Mouse (Mus musculus) erythroid progenitor cell, adult 5-6 weeks (primary cell): ENCODE measurements around the gene Dnm2. TPM values are rescaled to one million over a fixed set of nuclear protein-coding genes. Genes with fewer than 3 reads are reported as not detected.

ENCODE experiments used
- ATAC-seq: replicated peaks from 2 replicates; pipeline ENCODE4 v1.8.0; 2016; ENCODE audit warnings: moderate number of reproducible peaks, mild to moderate bottlenecking, moderate TSS enrichment, inconsistent platforms; ENCODE audit not compliant: poor library complexity, low FRiP score, severe bottlenecking
- total RNA-seq, 2 experiments: library from RNA; stranded (forward) in 1 of 2; stranded (reverse) in 1 of 2; fragments of 150-400 nt in 1 of 2; fragments of 186-747, 209-891 nt in 1 of 2; gene quantifications; 2 replicates each; pipeline versions ENCODE4 v1.2.3 to v1.2.4; 2015 to 2017; ENCODE audit warnings: low replicate concordance in 2 of 2

Gene Dnm2
- 129 and 138 TPM in 2 replicates for total RNA-seq (2015; ENCODE audit: low replicate concordance)
- 181 and 184 TPM in 2 replicates for total RNA-seq (2017; ENCODE audit: low replicate concordance)

GRCm38 (mm10) chr9:21424631-21425555 lies at the start of gene Dnm2:
Gene Dnm2 (plus strand): TSS chr9:21424908.
- ATAC-seq = peak; percentile 93

- 0 out of 2 replicates have a peak, but pooled peaks have one; percentile 8 for ATAC-seq
Measured at GRCm38 (mm10) chr9:21379195-21379594, 45.5 kb upstream of the Dnm2 start.

- no peak for ATAC-seq
Measured at GRCm38 (mm10) chr9:21380868-21381267, 43.8 kb upstream of the Dnm2 start.

DNA sequence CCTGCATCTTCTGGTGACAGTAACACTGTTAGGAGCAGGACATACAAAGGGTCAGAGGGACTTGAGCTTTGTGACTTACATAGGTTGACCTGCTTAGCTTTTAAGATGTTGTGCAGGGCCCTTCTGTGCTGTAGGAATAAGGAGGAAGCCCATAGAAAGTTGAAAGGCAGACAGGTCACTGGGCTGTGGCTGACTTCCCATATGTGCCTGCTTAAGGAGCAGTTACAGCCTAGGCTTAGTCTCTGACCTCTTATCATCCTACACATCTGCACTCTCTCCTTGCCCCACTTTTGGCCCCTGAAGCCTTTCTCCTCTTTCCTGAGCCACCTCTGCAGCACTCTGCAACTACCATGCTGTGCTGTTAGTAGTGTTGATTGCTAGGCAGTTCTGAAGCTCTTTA lies 40.7 kb upstream of the Dnm2 start:
- no peak for ATAC-seq

- no peak for ATAC-seq
Measured at GRCm38 (mm10) chr9:21392646-21393175, 32.0 kb upstream of the Dnm2 start.

DNA sequence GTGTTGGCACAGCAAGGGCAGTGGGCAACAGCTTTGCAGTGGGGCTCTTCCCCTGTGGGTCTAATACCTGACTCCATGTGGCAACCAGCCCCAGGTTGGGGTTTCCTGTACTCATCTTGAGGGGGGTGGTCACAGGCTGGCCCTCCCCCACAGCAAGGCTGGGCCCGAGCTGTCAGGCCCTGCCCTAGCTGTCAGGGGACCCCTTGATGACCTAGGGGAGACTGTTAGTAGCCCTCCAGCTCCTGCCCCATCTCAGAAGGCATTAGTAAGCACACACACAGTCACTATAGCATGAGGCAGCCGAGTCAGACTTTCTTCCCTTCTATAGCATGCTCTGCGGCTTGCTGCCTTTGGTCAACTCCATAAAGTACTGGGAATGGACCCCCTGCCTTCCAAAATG lies 29.0 kb upstream of the Dnm2 start:
- no peak for ATAC-seq

- ATAC-seq = no peak
Measured at GRCm38 (mm10) chr9:21397170-21397569, 27.5 kb upstream of the Dnm2 start.

GRCm38 (mm10) chr9:21401042-21401441 lies 23.7 kb upstream of the Dnm2 start:
- no peak for ATAC-seq

DNA sequence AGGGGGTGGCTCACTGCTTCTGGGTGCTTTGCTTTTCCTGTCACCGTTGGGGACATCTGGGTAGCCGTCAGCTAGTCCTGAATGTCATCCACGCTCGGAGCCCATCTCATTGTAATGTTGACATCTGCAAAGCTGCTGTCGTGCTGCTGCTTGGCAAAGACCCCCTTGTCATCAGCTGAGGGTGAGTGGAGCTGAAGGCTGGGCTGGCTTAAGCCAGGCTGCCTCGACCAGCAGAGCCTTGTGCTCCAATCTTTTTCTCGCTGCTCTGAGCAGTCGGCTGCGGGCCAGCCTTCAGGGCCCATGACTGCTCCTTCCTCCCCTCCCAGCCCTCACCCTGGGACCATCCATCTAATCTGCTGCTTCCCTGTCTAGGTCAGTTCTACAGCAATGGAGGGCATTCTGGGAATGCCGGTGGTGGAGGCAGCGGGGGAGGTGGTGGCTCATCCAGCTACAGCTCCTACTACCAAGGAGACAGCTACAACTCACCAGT lies 21.9 kb upstream of the Dnm2 start:
- ATAC-seq = no peak

DNA sequence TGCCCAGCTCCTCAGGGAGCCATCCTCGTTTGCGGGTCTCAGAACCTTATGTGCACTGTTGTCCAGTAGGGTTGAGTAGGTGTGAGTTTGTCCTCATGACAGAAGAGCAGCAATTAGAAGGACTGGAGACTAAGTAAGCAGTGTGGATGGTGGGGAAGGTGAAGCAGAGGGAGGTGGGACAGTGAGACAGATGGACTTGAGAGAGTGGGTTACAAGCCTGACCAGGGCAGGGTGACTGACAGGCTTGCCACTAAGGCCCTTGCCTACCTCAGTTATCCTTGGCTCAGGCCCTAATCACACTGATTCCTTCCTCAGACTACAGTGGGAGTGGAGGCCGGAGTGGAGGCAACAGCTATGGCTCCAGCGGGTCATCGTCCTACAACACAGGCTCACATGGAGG lies 21.0 kb upstream of the Dnm2 start:
- no peak for ATAC-seq

GRCm38 (mm10) chr9:21405525-21405924 lies 19.2 kb upstream of the Dnm2 start:
- no peak for ATAC-seq

GRCm38 (mm10) chr9:21407951-21408350 lies 16.8 kb upstream of the Dnm2 start:
- ATAC-seq = no peak

- no peak for ATAC-seq
Measured at GRCm38 (mm10) chr9:21408624-21409023, 16.1 kb upstream of the Dnm2 start.

DNA sequence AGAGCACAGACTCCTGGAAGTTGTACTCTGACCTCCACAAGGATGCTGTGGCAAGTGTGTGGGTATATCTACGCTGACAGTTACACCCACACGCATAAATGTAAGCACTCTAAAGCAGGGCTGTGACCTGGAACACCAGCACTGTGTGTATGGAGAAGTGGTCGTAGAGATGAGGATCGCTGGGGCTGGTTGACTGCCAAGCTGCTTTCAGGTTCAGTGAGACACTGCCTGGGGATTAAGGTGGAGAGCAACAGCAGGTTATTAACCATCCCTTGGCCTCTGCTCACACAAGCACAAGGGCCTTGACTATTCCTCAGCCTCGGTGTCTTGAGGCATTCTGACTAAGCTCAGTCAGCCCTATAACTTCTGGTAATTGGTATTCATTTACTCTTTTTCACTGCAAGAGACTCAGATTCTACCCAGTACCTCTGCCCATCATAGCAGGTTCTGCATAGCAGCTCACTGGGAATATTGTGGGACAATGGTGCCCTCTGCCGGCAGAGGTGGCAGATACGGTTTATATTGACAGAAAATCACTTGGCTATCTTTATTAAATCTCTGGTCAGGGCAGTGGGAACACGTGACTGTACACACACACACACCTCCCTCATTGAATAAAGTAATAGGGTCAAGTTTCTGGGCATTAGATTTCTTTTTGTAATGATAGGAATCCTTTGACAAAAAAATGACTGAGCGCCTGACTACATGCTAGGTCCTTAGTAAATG lies 15.0 kb upstream of the Dnm2 start:
- peak; percentile 50 for ATAC-seq

GRCm38 (mm10) chr9:21411669-21412550 lies 12.8 kb upstream of the Dnm2 start, which contains the start of gene Qtrt1:
Gene Qtrt1 (plus strand): TSS chr9:21411837.
- ATAC-seq = peak; percentile 94

GRCm38 (mm10) chr9:21417866-21418265 lies 6.8 kb upstream of the Dnm2 start:
- no peak for ATAC-seq

- no peak for ATAC-seq
Measured at GRCm38 (mm10) chr9:21419646-21420045, 5.1 kb upstream of the Dnm2 start.

- peak; percentile 48 for ATAC-seq
Measured at GRCm38 (mm10) chr9:21425556-21425945, 843 bp downstream of the Dnm2 start.

DNA sequence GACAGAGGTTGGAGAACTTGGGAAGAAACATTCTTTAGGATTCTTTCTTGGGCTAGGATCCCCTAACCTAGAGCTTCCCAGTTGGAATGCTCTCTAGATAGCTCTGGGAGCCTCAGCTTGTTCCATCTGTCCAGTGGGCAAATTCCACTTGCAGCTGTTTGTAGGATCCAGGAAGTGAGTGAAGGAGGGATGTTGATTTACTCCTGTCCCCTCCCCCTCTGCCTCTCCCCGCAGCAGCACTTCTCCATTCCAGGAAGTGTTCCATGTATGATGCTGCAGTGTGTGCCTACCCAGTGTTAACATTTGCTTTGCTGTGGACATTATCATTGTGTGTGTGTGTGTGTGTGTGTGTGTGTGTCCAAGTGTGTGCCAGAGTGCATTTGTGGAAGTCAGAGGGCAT lies 1.3 kb downstream of the Dnm2 start:
- no peak for ATAC-seq
